Mouse (Mus musculus) ES-E14 (cell line): ENCODE measurements around the gene Pakap. TPM values are rescaled to one million over a fixed set of nuclear protein-coding genes. Genes with fewer than 3 reads are reported as not detected.

Experiments used
- DNase-seq: peaks from one replicate; pipeline ENCODE4 v3.0.0-alpha.2; 2013; ENCODE audit warnings: low read depth, low spot score
- H3K27ac ChIP-seq: 2 replicates; pipeline ENCODE4 v1.5.1; 2012; ENCODE audit warnings: low read depth, mild to moderate bottlenecking, low read length, moderate library complexity, mixed read lengths; ENCODE audit not compliant: poor library complexity, insufficient read depth, severe bottlenecking
- H3K36me3 ChIP-seq: 2 replicates; pipeline ENCODE4 v1.6.1; 2012; ENCODE audit warnings: mild to moderate bottlenecking, low read length, moderate library complexity, mixed read lengths; ENCODE audit not compliant: control insufficient read depth, poor library complexity, insufficient read depth, severe bottlenecking
- H3K4me1 ChIP-seq, 2 experiments: fragments of 150-350 bp in 1 of 2; sonication (generic) in 1 of 2; 2 replicates each; pipeline ENCODE4 v1.6.1; 2012; ENCODE audit warnings: low read length in 2 of 2, mild to moderate bottlenecking in 1 of 2, mixed read lengths in 1 of 2; ENCODE audit not compliant: control insufficient read depth in 2 of 2, insufficient read depth in 2 of 2, poor library complexity in 1 of 2
- H3K4me3 ChIP-seq, 2 experiments: fragments of 150-350 bp in 1 of 2; sonication (generic) in 1 of 2; 2 replicates each; pipeline ENCODE4 v1.5.1; 2012; ENCODE audit warnings: low read length in 2 of 2, low read depth in 1 of 2, mild to moderate bottlenecking in 1 of 2, mixed read lengths in 1 of 2; ENCODE audit not compliant: insufficient read depth in 1 of 2, poor library complexity in 1 of 2, severe bottlenecking in 1 of 2
- H3K9ac ChIP-seq: 2 replicates; pipeline ENCODE4 v1.6.1; 2012; ENCODE audit warnings: low read depth, mild to moderate bottlenecking, low read length, mixed read lengths; ENCODE audit not compliant: poor library complexity, insufficient read depth, severe bottlenecking
- H3K9me3 ChIP-seq: fragments of 150-350 bp; sonication (generic); 2 replicates; pipeline ENCODE4 v1.6.1; 2012; ENCODE audit warnings: low read depth, mild to moderate bottlenecking, low read length; ENCODE audit not compliant: control insufficient read depth, insufficient read depth
- CHD2 ChIP-seq: IDR thresholded peaks from 2 replicates; pipeline ENCODE4 v1.6.1; 2014; ENCODE audit warnings: mild to moderate bottlenecking, low read depth, low read length, inconsistent platforms
- HCFC1 ChIP-seq: IDR thresholded peaks from 2 replicates; pipeline ENCODE4 v1.6.1; 2012; ENCODE audit warnings: low read length, inconsistent platforms, borderline replicate concordance; ENCODE audit not compliant: insufficient read depth
- MAFK ChIP-seq: IDR thresholded peaks from 2 replicates; pipeline ENCODE4 v1.6.1; 2014; ENCODE audit warnings: mild to moderate bottlenecking, low read depth, low read length, inconsistent platforms; ENCODE audit not compliant: insufficient read depth
- ZC3H11A ChIP-seq: IDR thresholded peaks from 2 replicates; pipeline ENCODE4 v1.6.1; 2012; ENCODE audit warnings: low read depth, mild to moderate bottlenecking, inconsistent platforms, low read length, borderline replicate concordance
- ZNF384 ChIP-seq: IDR thresholded peaks from 2 replicates; pipeline ENCODE4 v1.6.1; 2012; ENCODE audit warnings: low read depth, low read length, inconsistent platforms
- in situ Hi-C, 2 experiments: fragments of 600-800 bp; cut with MboI; formaldehyde crosslinking; loops; one replicate each; pipeline ENCODE4 v1.15.1; 2025; ENCODE audit warnings: low sequenced_read_pairs in 2 of 2, inconsistent platforms in 1 of 2; ENCODE audit not compliant: unreplicated experiment in 2 of 2
- total RNA-seq: library from RNA; depleted of rRNA; stranded (reverse); fragments of 300-350 nt; gene quantifications from 2 replicates; pipeline ENCODE4 v1.2.3, GENCODE M21; 2012

Gene Pakap
- total RNA-seq, 1 experiment: 5.8 TPM

DNA sequence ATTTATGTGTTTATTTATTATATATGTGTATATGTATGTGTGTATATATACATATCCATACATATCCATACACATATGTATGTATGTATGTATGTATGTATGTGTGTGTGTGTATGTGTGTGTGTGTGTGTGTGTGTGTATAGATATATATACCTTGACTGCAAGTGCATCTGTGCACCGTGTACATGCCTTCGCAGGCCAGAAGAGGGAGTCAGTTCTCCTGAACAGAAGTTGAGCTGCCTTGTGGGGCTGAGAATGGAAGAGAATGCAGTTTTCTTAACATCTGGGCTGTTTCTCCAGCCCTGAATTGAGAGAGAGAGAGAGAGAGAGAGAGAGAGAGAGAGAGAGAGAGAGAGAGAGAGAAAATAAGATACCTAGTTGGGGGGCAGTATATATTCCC lies 155.7 kb downstream of the Pakap start:
- Histone ChIP-seq H3K4me3 (no peak overlapping the region), H3K4me1 (peaks cover 0 to 4% of the 10 kb centered on the region in 2 experiments; a peak in 1 of 4 replicates), H3K27ac (no peak overlapping the region), H3K36me3 (no peaks in the 10 kb centered on the region), H3K9ac (no peak overlapping the region), H3K9me3 (no peaks in the 10 kb centered on the region)
- in situ Hi-C loops: no loop called here
- DNase-seq: peak; percentile 37
- TF ChIP-seq HCFC1: no peak
- TF ChIP-seq ZNF384: no peak
- TF ChIP-seq CHD2: no peak
- no peak for TF ChIP-seq ZC3H11A
- TF ChIP-seq MAFK: no peak

DNA sequence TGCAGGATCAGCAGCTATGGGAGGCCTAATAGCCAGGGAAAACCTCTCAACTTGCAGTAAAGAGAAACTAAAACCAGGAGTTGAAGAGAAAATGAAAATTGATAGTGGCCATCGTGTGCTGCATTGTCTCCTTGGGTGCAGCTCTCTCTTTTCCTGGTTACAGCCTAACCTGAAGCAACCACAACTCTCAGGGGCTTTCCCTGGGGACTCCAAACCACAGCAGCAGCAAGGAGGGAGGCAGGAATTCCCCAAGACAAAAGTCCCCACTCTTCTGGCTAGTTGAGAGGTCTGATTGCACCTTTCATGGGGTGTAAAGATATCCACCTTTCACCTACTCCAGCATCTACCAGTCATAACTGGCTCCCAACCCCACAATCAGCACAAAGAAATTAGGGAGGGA lies 157.6 kb downstream of the Pakap start:
- in situ Hi-C loops: no loop called here
- peaks cover 0 to 4% of the 10 kb centered on the region in 2 experiments; a peak in 1 of 4 replicates for H3K4me1 ChIP-seq
- no peak overlapping the region for H3K27ac ChIP-seq
- H3K9me3 ChIP-seq: no peaks in the 10 kb centered on the region
- H3K9ac ChIP-seq: no peak overlapping the region
- H3K4me3 ChIP-seq: no peak overlapping the region
- no peak for TF ChIP-seq ZC3H11A
- no peak for TF ChIP-seq MAFK
- no peak for TF ChIP-seq ZNF384
- no peak for TF ChIP-seq CHD2
- no peak for TF ChIP-seq HCFC1
- no peak for DNase-seq
- no peaks in the 10 kb centered on the region for H3K36me3 ChIP-seq

DNA sequence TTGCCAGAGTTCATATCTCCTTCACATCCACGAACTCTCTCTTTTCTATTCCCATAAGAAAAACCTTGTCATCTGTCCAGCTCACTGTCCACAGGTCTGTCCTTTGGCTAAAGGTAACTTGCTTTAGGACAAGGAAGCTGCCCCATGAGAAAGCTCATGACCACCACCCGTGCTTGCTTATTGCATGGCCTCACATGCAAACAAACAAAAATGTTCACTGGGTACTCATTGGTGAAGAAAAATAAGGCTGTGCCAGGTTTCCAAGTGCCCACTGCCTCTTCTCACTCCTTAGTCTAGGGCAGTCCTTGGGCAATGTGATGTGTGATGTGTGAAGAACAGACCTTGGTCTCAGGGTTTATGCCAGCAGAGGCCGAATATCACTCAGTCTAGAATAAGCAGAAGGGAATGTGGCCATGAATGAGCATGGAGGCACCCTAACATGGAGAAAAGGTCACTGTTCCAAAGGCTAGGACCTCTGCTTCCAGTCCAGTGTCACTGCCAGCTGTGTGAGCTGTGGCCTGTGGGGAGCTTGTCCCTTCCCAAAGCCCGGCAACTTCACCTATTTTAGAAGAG lies 160.7 kb downstream of the Pakap start:
- in situ Hi-C loops: no loop called here
- H3K4me1 ChIP-seq: no peaks in the 10 kb centered on the region
- no peaks in the 10 kb centered on the region for H3K9me3 ChIP-seq
- H3K36me3 ChIP-seq: no peaks in the 10 kb centered on the region
- H3K27ac ChIP-seq: no peak overlapping the region
- no peak for DNase-seq
- TF ChIP-seq ZNF384 (no peak), HCFC1 (no peak), CHD2 (no peak), ZC3H11A (no peak), MAFK (no peak)
- no peak overlapping the region for H3K4me3 ChIP-seq
- H3K9ac ChIP-seq: no peak overlapping the region

DNA sequence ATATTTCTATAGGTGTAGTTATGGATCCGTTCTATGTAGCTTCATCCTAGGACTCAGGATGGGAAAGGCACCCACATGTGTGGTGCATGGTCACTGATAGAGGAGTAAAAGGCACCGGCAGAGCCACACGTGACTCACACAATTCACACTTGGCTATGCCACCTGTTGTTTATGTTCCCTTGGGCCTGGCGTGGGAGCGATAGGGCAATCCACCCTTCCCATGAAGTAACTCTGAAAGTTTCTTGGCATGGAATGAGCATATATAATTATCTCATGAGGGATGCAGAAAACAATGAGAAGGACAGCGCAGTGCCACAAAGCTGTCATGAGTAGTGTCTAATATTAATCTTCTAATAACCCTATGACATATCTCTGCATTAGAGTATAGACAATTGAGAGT lies 162.1 kb downstream of the Pakap start:
- in situ Hi-C loops: no loop called here

More for the DNA sequence above, 162.1 kb downstream of the Pakap start:
- no peaks in the 10 kb centered on the region for H3K9me3 ChIP-seq
- no peaks in the 10 kb centered on the region for H3K4me1 ChIP-seq
- DNase-seq: no peak
- TF ChIP-seq MAFK (no peak), ZC3H11A (no peak), ZNF384 (no peak), HCFC1 (no peak), CHD2 (no peak)
- H3K27ac ChIP-seq: no peak overlapping the region
- no peak overlapping the region for H3K9ac ChIP-seq
- no peaks in the 10 kb centered on the region for H3K36me3 ChIP-seq
- H3K4me3 ChIP-seq: no peak overlapping the region
